Mouse (Mus musculus): ENCODE results near the gene Myh14.

DNA sequence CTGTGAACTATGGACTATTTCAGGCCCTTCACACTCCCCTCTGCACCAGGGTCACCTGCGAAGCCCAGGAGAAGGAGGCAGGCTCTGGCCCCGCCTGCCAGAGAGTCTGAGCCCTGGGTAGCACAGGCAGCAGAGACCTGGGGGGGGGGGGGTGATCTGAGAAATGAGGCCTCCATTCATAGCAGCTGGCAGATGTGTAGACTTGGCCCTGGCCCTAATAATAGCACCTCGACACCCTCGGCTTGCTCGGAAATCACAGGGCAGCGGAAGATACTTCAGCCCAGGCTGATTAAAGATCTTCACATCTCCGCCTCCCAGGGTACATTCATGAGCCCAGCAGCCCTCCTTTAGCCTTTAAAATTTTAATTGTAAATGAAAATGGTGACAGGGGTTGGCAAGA, 58.5 kb downstream of the Myh14 start:
- TF ChIP-seq GATA1 (IDR thresholded peaks at IDR 0.05; ENCODE audit: low read length) (no peak), TAL1 (IDR thresholded peaks at IDR 0.05; ENCODE audit: low read length) (no peak)
